Mouse (Mus musculus): ENCODE measurements around the gene Mki67. TPM values are rescaled to one million over a fixed set of nuclear protein-coding genes. Genes with fewer than 3 reads are reported as not detected.

Mki67 gene
- polyA plus RNA-seq, 1 experiment from 2014 or later = 48.4 TPM

DNA sequence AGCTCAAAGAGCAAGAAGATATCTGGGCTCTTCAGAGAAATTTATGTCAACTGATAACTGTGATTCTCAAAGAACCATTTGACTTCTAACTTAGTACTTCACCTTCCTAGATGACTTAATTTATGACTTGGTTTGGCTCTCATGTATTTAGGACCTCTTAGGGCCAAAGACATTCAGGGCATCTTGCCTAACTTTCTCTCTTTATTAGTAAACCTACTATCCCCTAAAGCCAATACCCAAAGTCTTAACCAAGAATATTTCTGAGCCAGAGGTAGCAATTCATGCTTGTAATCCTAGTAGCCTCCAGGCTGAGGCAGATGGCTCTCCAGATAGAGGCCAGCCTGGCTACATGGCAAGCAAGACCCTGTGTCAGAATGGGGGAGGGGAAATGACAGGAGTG is 55.8 kb downstream of the Mki67 start:
- ATAC-seq (ENCODE audit: insufficient number of reproducible peaks, insufficient read depth, low FRiP score, low TSS enrichment, low read depth) = no peak
- Histone ChIP-seq H3K27ac (no peak overlapping the region), H3K27me3 (no peaks in the 10 kb centered on the region), H3K9me3 (no peaks in the 10 kb centered on the region), H3K4me1 (0 out of 2 replicates have a peak, but pooled peaks cover 3% of the 10 kb centered on the region), H3K4me3 (no peak overlapping the region), H3K36me3 (no peaks in the 10 kb centered on the region), H3K9ac (no peak overlapping the region), H3K4me2 (no peak overlapping the region)

DNA sequence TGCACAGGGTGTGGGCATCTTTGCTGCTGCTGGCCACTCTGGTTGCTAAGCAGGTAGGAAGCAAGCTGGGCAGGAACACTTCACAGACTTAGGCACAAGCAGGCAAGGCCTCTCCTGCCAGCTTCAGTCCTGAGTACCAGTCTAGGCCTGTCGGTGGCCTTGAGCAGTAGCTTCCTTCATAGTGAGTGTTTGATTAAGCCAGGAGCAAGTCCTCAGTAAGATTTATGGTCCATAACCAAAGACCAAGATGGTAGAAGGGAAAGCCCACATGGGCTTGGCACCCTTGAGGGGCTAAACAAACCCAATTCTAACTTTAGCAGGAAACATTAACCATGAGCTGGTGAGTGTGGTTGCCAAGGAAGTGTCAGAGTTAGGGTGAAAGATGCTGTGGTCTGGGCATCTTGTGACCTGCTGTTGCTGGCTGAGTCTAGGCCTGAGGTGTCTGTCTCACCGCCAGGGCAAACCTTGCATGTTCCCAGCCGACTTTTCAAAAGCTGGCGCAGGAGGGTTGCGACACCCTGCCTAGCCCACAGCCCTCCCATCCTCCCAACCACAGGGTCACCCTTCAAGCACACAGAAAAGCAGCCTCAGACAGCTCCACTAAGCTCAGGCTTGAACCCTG is 56.7 kb downstream of the Mki67 start:
- no peaks in the 10 kb centered on the region for H3K36me3 ChIP-seq
- no peak overlapping the region for H3K9ac ChIP-seq
- no peaks in the 10 kb centered on the region for H3K9me3 ChIP-seq
- 0 out of 2 replicates have a peak, but pooled peaks cover 3% of the 10 kb centered on the region for H3K4me1 ChIP-seq
- 90% methylated on average over 5 of the region's 5 CpGs for WGBS
- no peaks in the 10 kb centered on the region for H3K27me3 ChIP-seq
- no peak overlapping the region for H3K4me3 ChIP-seq
- H3K27ac ChIP-seq = no peak overlapping the region
- ATAC-seq (ENCODE audit: insufficient number of reproducible peaks, insufficient read depth, low FRiP score, low TSS enrichment, low read depth) = no peak
- H3K4me2 ChIP-seq = no peak overlapping the region

DNA sequence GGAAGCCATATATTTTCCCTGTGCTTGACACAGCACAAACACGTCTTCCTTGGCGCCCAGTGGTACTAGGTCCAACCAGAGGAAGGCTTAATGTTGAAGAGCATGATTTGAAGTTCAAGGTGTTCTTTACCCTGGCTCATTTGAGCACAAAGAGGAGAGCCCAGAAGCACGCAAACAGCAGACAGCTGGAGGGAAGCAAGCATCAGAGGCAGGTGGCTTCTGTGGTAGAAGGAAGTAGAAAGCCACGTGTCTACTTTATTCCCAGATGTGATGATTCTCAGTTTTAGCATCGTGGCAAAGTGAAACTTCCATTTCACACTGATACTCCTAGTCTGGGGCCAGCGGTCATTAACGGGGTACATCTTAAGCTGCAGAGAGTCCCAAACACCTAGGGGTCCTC is 58.0 kb downstream of the Mki67 start:
- no peak for ATAC-seq (ENCODE audit: insufficient number of reproducible peaks, insufficient read depth, low FRiP score, low TSS enrichment, low read depth)
- Histone ChIP-seq H3K4me1 (peaks cover 6% of the 10 kb centered on the region; the same call in 1 of the 2 replicates), H3K9ac (no peak overlapping the region), H3K27ac (no peak overlapping the region), H3K9me3 (no peaks in the 10 kb centered on the region), H3K4me3 (no peak overlapping the region), H3K4me2 (no peak overlapping the region), H3K27me3 (no peaks in the 10 kb centered on the region), H3K36me3 (no peaks in the 10 kb centered on the region)
- WGBS = 88% methylated on average over 7 of the region's 7 CpGs

DNA sequence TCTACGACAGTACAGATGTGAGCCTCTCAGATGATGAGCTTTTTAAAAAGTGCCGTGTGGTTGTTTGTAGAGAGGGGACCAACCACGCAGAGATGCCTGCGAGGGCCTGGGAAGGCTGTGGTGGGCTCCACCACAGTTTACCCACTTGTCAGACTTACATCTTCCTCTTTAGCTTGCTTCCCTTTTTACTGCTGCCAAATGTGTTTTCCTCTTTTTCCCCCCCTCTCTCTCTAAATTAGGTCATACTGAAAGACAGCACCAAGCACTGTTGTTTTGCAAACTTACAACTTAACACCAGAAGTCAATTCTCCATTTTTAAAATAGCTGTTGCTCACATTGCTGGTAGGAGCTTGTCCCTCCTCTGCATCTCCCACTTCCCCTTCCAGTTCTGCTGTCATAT is 61.0 kb downstream of the Mki67 start:
- Histone ChIP-seq H3K27me3 (no peaks in the 10 kb centered on the region), H3K9ac (no peak overlapping the region), H3K27ac (no peak overlapping the region), H3K9me3 (no peaks in the 10 kb centered on the region), H3K36me3 (no peaks in the 10 kb centered on the region), H3K4me1 (peaks cover 10% of the 10 kb centered on the region; the same call in 1 of the 2 replicates), H3K4me2 (no peak overlapping the region), H3K4me3 (no peak overlapping the region)
- no peak for ATAC-seq (ENCODE audit: insufficient number of reproducible peaks, insufficient read depth, low FRiP score, low TSS enrichment, low read depth)
- 80% methylated on average over 4 of the region's 4 CpGs for WGBS

DNA sequence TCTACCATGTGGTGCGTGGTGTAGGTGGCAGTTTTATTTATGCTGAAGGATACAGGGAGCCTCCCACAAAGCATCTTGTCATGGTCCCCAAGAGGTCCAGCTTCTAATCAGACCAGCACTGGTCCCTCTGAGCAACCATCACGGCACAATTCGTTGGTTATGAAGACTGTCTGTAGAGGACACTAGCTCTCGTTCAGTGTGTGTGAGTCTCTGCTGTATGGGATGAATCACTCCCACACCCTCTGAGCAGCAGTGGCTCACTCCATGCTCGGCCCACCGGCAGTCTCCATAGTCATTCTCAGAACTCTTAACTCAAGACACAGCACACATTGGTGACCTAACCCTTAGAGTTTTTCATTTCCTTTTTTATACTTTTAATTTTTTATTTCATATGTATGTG is 61.9 kb downstream of the Mki67 start:
- H3K9me3 ChIP-seq = no peaks in the 10 kb centered on the region
- 85% methylated on average over 6 of the region's 6 CpGs for WGBS
- no peaks in the 10 kb centered on the region for H3K36me3 ChIP-seq
- no peak overlapping the region for H3K4me3 ChIP-seq
- H3K4me1 ChIP-seq = peaks cover 10% of the 10 kb centered on the region; the same call in 1 of the 2 replicates
- no peak overlapping the region for H3K9ac ChIP-seq
- H3K27me3 ChIP-seq = no peaks in the 10 kb centered on the region
- H3K27ac ChIP-seq = no peak overlapping the region
- no peak for ATAC-seq (ENCODE audit: insufficient number of reproducible peaks, insufficient read depth, low FRiP score, low TSS enrichment, low read depth)
- no peak overlapping the region for H3K4me2 ChIP-seq

DNA sequence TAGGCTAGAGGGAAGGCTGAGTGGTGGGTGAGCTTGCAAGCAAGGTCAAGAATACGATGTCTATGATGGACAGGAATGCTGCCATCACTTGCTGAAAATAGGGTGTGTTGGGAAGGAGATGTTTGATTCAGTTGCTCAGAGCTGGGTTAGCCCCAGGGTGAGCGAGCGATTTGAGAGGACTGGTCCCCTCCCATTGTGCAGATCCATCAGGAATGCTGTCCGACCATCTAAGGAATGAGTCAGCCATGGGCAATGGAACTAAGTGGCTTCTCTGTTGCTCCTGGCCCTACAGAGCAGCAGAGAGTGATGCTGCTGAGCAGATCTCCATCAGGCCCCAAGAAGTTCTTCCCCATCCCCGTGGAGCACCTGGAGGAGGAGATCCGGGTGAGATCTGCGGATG is 62.6 kb downstream of the Mki67 start:
- H3K27me3 ChIP-seq = no peaks in the 10 kb centered on the region
- no peaks in the 10 kb centered on the region for H3K36me3 ChIP-seq
- no peak overlapping the region for H3K4me2 ChIP-seq
- ATAC-seq (ENCODE audit: insufficient number of reproducible peaks, insufficient read depth, low FRiP score, low TSS enrichment, low read depth) = no peak
- no peak overlapping the region for H3K27ac ChIP-seq
- peaks cover 10% of the 10 kb centered on the region; the same call in 1 of the 2 replicates for H3K4me1 ChIP-seq
- H3K9me3 ChIP-seq = no peaks in the 10 kb centered on the region
- H3K9ac ChIP-seq = no peak overlapping the region
- no peak overlapping the region for H3K4me3 ChIP-seq
- WGBS = 84% methylated on average over 7 of the region's 7 CpGs

DNA sequence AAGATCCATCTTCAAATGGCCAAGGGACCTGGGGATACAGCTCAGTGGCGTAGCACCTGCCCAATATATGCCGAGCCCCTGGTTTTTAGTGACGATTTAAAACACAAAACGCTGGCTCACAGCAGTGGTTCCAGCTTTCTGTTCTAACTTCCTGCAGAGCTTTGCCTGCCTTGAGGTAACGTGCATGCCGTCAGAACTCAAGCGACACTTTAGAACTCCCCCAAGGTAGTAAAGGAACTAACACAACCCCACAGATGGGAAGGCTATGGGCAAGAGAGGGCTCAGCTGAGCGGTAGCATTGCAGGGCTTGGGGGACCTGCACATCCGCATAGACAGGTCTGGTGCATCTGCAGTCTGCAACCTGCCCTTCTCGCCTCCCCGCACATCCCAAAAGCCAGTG is 63.4 kb downstream of the Mki67 start:
- 64% methylated on average over 11 of the region's 11 CpGs for WGBS
- Histone ChIP-seq H3K9me3 (no peaks in the 10 kb centered on the region), H3K27ac (no peak overlapping the region), H3K36me3 (no peaks in the 10 kb centered on the region), H3K9ac (no peak overlapping the region), H3K27me3 (no peaks in the 10 kb centered on the region), H3K4me3 (no peak overlapping the region), H3K4me2 (0 out of 2 replicates have a peak overlapping the region, but pooled peaks have one; percentile 4), H3K4me1 (peaks cover 10% of the 10 kb centered on the region; the same call in 1 of the 2 replicates)
- no peak for ATAC-seq (ENCODE audit: insufficient number of reproducible peaks, insufficient read depth, low FRiP score, low TSS enrichment, low read depth)

DNA sequence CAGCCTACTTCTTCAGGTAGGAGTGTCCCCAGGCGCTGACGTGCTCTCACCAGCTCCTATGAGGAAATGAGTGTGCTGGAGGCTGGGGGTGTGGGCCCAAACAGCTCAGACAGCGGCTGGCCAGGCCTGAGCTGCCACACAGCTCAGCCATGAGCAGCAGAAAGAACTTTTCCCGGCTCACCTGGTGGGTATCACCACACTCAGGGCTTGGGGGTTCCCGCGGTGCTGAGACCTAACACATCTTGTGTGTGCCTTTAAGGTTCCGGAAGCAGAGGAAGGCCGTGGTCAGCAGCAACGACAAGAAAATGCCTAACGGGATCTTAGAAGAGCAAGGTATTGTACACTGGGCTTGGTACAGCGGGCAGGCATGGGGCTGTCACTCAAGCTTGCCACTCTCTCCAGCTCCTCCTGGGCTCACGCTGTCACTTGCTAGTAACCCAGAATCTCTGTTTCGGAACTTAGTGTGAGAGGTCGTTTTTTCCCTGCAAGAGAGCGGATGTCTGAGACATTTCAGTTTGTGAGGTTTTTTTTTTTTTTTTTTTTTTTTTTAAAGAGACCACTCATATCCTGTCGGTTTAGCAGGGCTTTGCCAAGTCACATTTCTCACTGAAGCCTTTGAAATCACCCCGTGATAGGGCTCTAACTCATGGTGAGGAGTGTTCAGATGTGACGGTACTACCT is 64.2 kb downstream of the Mki67 start:
- peak overlapping the region; percentile 4; the same call in 1 of the 2 replicates for H3K4me2 ChIP-seq
- H3K9me3 ChIP-seq = no peaks in the 10 kb centered on the region
- 56% methylated on average over 18 of the region's 18 CpGs for WGBS
- H3K36me3 ChIP-seq = no peaks in the 10 kb centered on the region
- H3K27me3 ChIP-seq = no peaks in the 10 kb centered on the region
- peaks cover 10% of the 10 kb centered on the region; the same call in 1 of the 2 replicates for H3K4me1 ChIP-seq
- no peak overlapping the region for H3K27ac ChIP-seq
- H3K4me3 ChIP-seq = no peak overlapping the region
- no peak for ATAC-seq (ENCODE audit: insufficient number of reproducible peaks, insufficient read depth, low FRiP score, low TSS enrichment, low read depth)
- no peak overlapping the region for H3K9ac ChIP-seq

DNA sequence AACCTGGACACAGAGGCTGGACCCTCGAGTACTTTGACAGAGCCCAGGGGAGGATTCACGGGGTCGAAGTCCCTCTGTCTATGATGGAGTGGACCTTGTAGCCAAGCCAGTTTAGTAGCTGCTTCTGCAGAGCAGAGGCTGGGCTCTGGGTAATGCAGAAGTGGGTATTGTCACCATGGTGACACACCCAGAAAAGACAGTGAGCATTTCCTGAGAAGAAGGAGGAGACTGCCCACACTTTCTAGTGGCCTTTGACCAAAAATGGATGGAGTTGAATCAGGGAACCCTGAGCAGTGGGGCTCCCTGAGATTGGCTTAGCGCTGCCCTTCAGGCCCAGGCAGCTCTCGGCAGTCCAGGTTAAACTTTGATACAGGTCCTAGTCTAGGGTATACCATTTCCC is 66.1 kb downstream of the Mki67 start:
- H3K4me2 ChIP-seq = no peak overlapping the region
- no peaks in the 10 kb centered on the region for H3K9me3 ChIP-seq
- H3K4me1 ChIP-seq = peaks cover 7% of the 10 kb centered on the region; the same call in 1 of the 2 replicates
- H3K27me3 ChIP-seq = no peaks in the 10 kb centered on the region
- H3K4me3 ChIP-seq = no peak overlapping the region
- no peak overlapping the region for H3K9ac ChIP-seq
- WGBS = 77% methylated on average over 5 of the region's 5 CpGs
- H3K36me3 ChIP-seq = no peaks in the 10 kb centered on the region
- H3K27ac ChIP-seq = no peak overlapping the region
- no peak for ATAC-seq (ENCODE audit: insufficient number of reproducible peaks, insufficient read depth, low FRiP score, low TSS enrichment, low read depth)

DNA sequence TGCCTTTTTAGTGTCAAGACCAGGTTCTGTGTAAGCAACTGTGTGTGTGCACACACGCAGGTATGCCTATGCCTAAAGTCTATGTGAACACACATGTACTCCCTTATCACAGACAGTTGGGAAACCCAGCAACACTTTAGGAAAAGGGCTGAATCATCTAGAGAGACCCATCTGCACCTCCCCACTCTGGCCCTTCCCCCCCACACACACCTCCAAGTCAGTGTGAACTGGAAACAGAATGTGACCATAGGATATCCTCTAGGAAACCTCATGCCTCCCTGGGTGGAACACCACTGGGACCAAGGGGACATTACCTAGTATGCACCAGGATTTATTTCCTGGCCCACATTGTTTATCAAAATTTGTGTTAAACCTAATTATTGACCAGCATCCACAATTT is 66.9 kb downstream of the Mki67 start:
- H3K4me3 ChIP-seq = no peak overlapping the region
- no peak overlapping the region for H3K4me2 ChIP-seq
- H3K9me3 ChIP-seq = no peaks in the 10 kb centered on the region
- peaks cover 7% of the 10 kb centered on the region; the same call in 1 of the 2 replicates for H3K4me1 ChIP-seq
- H3K27me3 ChIP-seq = no peaks in the 10 kb centered on the region
- no peaks in the 10 kb centered on the region for H3K36me3 ChIP-seq
- no peak for ATAC-seq (ENCODE audit: insufficient number of reproducible peaks, insufficient read depth, low FRiP score, low TSS enrichment, low read depth)
- H3K9ac ChIP-seq = no peak overlapping the region
- no peak overlapping the region for H3K27ac ChIP-seq
- 94% methylated on average over 1 of the region's 1 CpGs for WGBS

DNA sequence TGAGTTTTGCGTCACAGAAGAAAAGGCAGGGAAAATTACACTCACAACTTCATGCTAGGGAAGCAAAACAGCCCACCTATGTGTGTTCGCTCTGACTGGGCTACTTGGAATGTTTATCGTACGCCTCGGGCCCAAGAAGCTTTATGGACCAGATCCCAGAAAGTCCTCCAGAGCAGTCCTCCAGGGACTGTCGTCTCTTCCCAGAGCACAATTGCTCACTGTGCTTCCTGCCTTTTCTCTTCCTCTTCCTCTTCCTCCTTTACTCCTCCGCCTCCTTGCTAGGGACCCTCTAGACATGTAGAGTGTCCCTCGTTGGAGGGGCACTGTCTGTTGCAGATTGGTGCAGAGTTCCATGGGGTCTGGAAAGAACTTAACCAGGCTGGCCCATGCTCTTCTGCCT is 67.3 kb downstream of the Mki67 start:
- no peak overlapping the region for H3K4me2 ChIP-seq
- ATAC-seq (ENCODE audit: insufficient number of reproducible peaks, insufficient read depth, low FRiP score, low TSS enrichment, low read depth) = no peak
- no peaks in the 10 kb centered on the region for H3K36me3 ChIP-seq
- peaks cover 7% of the 10 kb centered on the region; the same call in 1 of the 2 replicates for H3K4me1 ChIP-seq
- H3K27ac ChIP-seq = no peak overlapping the region
- 83% methylated on average over 8 of the region's 8 CpGs for WGBS
- H3K27me3 ChIP-seq = no peaks in the 10 kb centered on the region
- H3K9ac ChIP-seq = no peak overlapping the region
- H3K4me3 ChIP-seq = no peak overlapping the region
- no peaks in the 10 kb centered on the region for H3K9me3 ChIP-seq

DNA sequence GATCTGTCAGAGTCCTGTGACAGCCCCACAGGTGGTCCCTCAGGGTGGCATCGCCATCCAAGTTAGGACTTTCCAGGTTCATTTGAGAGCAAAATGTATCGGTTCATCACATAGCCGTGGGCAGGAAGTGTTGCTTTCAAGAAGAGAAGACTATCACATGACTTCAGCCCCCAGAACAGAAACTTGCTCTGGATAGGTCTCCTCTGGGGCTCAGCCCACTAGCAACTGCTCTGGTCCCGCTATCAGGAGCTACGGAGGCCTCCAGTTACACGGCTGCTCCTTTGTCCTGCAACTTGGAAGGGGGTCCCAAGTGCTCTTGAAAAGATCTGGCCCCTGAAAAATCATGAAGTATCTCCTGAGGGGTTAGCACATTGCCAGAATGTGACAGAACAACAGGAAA is 69.2 kb downstream of the Mki67 start:
- Histone ChIP-seq H3K9me3 (no peaks in the 10 kb centered on the region), H3K4me1 (no peaks in the 10 kb centered on the region), H3K36me3 (no peaks in the 10 kb centered on the region), H3K27me3 (no peaks in the 10 kb centered on the region), H3K4me2 (no peak overlapping the region), H3K9ac (no peak overlapping the region), H3K27ac (no peak overlapping the region), H3K4me3 (no peak overlapping the region)
- no peak for ATAC-seq (ENCODE audit: insufficient number of reproducible peaks, insufficient read depth, low FRiP score, low TSS enrichment, low read depth)
- 78% methylated on average over 6 of the region's 6 CpGs for WGBS

Measured in embryonic facial prominence, embryonic 13.5 days (tissue).